Mouse (Mus musculus): ENCODE results near the gene Csf2rb2. TPM values are rescaled to one million over a fixed set of nuclear protein-coding genes. Genes with fewer than 3 reads are reported as not detected.

Csf2rb2 gene
- polyA plus RNA-seq, 1 experiment from 2014 or later, result 0.33 TPM

Small RNA genes lying within 50 kb of the gene (microRNA-seq; reads per million reads assigned to microRNA genes)
- not detected for gene Mir7676-1
- gene Mir7676-2, result not detected

Other genes starting within 250 kb of the Csf2rb2 start
- 14.7 and 15.4 TPM in 2 replicates for gene Cacng2, start 185.7 kb downstream of the Csf2rb2 start, polyA plus RNA-seq (2014; fragmentation: Nextera tagmentation; extraction: Ambion mirVana)
- gene Ift27, start 131.6 kb downstream of the Csf2rb2 start, polyA plus RNA-seq (2014; fragmentation: Nextera tagmentation; extraction: Ambion mirVana), result 105 and 108 TPM in 2 replicates
- 6.8 and 8.7 TPM in 2 replicates for gene Pvalb, start 99.3 kb downstream of the Csf2rb2 start, polyA plus RNA-seq (2014; fragmentation: Nextera tagmentation; extraction: Ambion mirVana)
- 1.5 and 2.7 TPM in 2 replicates for gene Ncf4, start 60.9 kb downstream of the Csf2rb2 start, polyA plus RNA-seq (2014; fragmentation: Nextera tagmentation; extraction: Ambion mirVana)
- gene Csf2rb, start 20.0 kb upstream of the Csf2rb2 start, polyA plus RNA-seq (2014; fragmentation: Nextera tagmentation; extraction: Ambion mirVana), result 0.47 and 1.1 TPM in 2 replicates
- not detected in 2 replicates for gene Tex33, start 90.2 kb upstream of the Csf2rb2 start, polyA plus RNA-seq (2014; fragmentation: Nextera tagmentation; extraction: Ambion mirVana)
- gene Tst, start 100.2 kb upstream of the Csf2rb2 start, polyA plus RNA-seq (2014; fragmentation: Nextera tagmentation; extraction: Ambion mirVana), result 21.4 and 23.7 TPM in 2 replicates
- gene Mpst, start 100.7 kb upstream of the Csf2rb2 start, polyA plus RNA-seq (2014; fragmentation: Nextera tagmentation; extraction: Ambion mirVana), result 3.2 and 4.2 TPM in 2 replicates
- 134 and 141 TPM in 2 replicates for gene Kctd17, start 122.8 kb upstream of the Csf2rb2 start, polyA plus RNA-seq (2014; fragmentation: Nextera tagmentation; extraction: Ambion mirVana)
- 0.48 and 1.1 TPM in 2 replicates for gene Tmprss6, start 162.9 kb upstream of the Csf2rb2 start, polyA plus RNA-seq (2014; fragmentation: Nextera tagmentation; extraction: Ambion mirVana)
- 0.14 and 0.20 TPM in 2 replicates for gene Il2rb, start 189.6 kb upstream of the Csf2rb2 start, polyA plus RNA-seq (2014; fragmentation: Nextera tagmentation; extraction: Ambion mirVana)
- gene C1qtnf6, start 225.7 kb upstream of the Csf2rb2 start, polyA plus RNA-seq (2014; fragmentation: Nextera tagmentation; extraction: Ambion mirVana), result 9.5 and 11.0 TPM in 2 replicates
- gene Sstr3, start 239.0 kb upstream of the Csf2rb2 start, polyA plus RNA-seq (2014; fragmentation: Nextera tagmentation; extraction: Ambion mirVana), result 0.34 and 0.64 TPM in 2 replicates

Measured in hindbrain, embryonic 14.5 days (tissue).